Mouse (Mus musculus): ENCODE results near the gene Sbf1. TPM values are rescaled to one million over a fixed set of nuclear protein-coding genes. Genes with fewer than 3 reads are reported as not detected.

Gene Sbf1
- polyA plus RNA-seq, 1 experiment, result 229 TPM

DNA sequence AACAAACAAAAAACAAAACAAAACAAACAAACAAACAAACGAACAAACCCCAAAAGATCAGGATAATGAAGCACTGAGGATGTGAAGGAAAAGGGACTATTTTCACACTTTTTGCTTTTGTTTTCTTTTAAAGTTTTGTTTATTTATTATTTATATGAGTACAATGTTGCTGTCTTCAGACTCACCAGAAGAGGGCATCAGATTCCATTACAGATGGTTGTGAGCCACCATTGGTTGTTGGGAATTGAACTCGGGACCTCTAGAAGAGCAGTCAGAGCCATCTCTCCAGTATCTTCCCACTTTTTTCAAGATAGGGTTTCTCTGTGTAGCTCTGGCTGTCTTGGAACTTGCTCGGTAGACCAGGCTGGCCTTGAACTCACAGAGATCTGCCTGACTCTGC is 28.2 kb upstream of the Sbf1 start:
- no peak for TF ChIP-seq POLR2A (IDR thresholded peaks at IDR 0.05; ENCODE audit: borderline replicate concordance, extremely low read depth, insufficient read depth, insufficient read length, poor library complexity, severe bottlenecking)
- no peak for TF ChIP-seq CTCF (IDR thresholded peaks at IDR 0.05; ENCODE audit: borderline replicate concordance, extremely low read depth, insufficient read depth, insufficient read length)
- no peak for DNase-seq (ENCODE audit: low read depth)

DNA sequence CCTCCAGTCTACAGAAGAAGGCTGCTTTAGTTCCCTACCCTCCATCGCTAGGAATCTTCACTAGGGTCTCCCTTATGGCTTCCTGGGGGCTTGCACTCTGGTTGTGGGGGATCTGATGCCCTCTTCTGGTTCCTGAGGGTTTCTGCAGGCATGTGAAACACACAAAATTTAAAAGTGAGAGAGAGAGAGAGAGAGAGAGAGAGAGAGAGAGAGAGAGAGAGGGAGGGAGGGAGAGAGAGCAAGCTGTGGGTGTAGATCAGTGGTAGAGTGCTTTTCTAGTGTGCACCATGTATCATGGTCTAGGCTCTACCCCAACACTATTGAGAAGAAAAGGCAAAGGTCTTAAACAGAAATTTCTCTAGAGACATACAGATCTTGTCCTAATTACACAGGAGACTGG is 26.6 kb upstream of the Sbf1 start:
- DNase-seq (ENCODE audit: low read depth), result no peak
- no peak for TF ChIP-seq POLR2A (IDR thresholded peaks at IDR 0.05; ENCODE audit: borderline replicate concordance, extremely low read depth, insufficient read depth, insufficient read length, poor library complexity, severe bottlenecking)
- TF ChIP-seq CTCF (IDR thresholded peaks at IDR 0.05; ENCODE audit: borderline replicate concordance, extremely low read depth, insufficient read depth, insufficient read length), result peak; percentile 5; the same call in 1 of the 2 replicates

DNA sequence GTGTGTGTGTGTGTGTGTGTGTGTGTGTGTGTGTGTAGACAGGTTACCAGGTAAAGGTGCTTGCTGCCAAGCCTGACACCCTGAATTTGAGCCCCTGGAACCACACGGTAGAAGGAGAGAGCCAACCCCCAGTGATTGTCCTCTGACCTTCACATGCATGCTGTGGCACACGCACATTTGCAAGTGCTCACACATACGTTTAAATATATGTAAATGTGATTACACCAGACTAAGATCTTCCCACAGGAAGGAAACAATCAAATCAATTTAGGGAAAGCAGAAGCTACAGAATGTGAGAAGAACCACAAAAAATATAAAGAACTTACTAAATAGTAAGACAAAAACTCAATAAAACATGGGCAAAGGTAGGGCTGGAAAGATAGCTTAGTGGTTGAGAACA is 25.0 kb upstream of the Sbf1 start:
- TF ChIP-seq CTCF (IDR thresholded peaks at IDR 0.05; ENCODE audit: borderline replicate concordance, extremely low read depth, insufficient read depth, insufficient read length), result no peak
- no peak for TF ChIP-seq POLR2A (IDR thresholded peaks at IDR 0.05; ENCODE audit: borderline replicate concordance, extremely low read depth, insufficient read depth, insufficient read length, poor library complexity, severe bottlenecking)
- DNase-seq (ENCODE audit: low read depth), result no peak

DNA sequence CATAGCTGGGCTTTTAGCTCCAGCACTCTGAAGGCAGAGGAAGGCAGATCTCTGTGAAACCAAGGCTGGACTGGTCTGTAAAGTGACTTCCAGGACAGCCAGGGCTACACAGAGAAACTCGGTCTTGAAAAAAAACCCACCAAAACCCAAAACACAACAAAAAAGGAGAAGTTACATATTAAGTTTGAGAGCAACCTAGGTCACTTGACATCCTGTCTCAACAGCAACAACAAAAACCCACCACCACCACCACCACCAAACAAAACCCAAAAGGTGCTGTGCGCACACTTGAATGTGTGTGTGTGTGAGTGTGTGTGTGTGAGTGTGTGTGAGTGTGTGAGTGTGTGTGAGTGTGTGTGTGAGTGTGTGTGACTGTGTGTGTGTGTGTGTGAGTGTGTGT is 24.6 kb upstream of the Sbf1 start:
- TF ChIP-seq CTCF (IDR thresholded peaks at IDR 0.05; ENCODE audit: borderline replicate concordance, extremely low read depth, insufficient read depth, insufficient read length) (no peak), POLR2A (IDR thresholded peaks at IDR 0.05; ENCODE audit: borderline replicate concordance, extremely low read depth, insufficient read depth, insufficient read length, poor library complexity, severe bottlenecking) (no peak)
- no peak for DNase-seq (ENCODE audit: low read depth)

DNA sequence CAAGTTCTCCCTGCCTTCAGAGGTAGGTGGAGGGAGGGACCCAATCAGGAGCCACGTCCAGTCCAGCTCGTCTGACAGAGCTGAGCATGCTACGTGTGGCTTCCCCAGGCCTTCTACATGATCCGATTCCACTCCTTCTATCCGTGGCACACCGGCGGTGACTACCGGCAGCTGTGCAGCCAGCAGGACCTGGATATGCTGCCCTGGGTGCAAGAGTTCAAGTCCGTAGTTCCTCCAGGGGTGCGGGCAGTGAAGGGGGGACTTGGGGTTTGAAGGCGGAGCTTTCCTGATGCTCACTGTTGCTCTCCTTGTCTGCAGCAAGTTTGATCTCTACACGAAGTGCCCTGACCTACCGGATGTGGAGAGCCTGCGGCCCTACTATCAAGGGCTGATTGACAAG is 21.3 kb upstream of the Sbf1 start:
- TF ChIP-seq POLR2A (IDR thresholded peaks at IDR 0.05; ENCODE audit: borderline replicate concordance, extremely low read depth, insufficient read depth, insufficient read length, poor library complexity, severe bottlenecking), result no peak
- TF ChIP-seq CTCF (IDR thresholded peaks at IDR 0.05; ENCODE audit: borderline replicate concordance, extremely low read depth, insufficient read depth, insufficient read length), result no peak
- DNase-seq (ENCODE audit: low read depth), result no peak

DNA sequence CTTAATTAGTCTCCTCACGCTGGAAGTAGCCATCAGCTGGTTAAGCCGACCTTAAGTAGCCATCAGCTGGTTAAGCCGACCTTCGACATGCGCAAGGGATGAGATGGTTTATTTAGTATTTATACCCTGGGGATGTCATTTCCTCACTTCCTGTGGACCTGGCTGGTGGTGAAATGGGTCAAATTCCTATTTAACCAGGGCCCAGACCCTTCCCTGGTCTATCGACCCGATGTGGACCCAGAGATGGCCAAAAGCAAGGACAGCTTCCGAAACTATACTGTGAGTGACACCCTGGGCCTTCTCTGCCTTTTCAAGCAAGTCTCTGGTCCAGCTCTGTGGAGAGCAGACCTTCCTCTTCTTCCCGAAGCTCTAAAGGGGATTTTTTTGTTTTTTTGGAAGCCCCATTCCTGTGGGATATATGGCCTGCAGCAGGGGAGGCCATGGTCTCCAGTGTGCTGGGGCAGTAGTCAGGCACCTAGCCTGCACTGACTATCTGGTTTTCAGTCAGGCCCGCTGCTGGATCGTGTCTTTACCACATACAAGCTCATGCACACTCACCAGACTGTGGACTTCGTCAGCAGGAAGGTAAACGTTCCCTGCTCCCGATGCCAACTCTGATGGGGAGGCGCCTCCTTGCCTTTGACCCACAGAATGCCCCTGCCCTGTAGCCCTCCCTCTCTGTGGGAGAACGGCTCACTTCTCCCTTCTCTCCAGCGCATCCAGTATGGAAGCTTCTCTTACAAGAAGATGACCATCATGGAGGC is 19.8 kb upstream of the Sbf1 start:
- no peak for TF ChIP-seq CTCF (IDR thresholded peaks at IDR 0.05; ENCODE audit: borderline replicate concordance, extremely low read depth, insufficient read depth, insufficient read length)
- TF ChIP-seq POLR2A (IDR thresholded peaks at IDR 0.05; ENCODE audit: borderline replicate concordance, extremely low read depth, insufficient read depth, insufficient read length, poor library complexity, severe bottlenecking), result no peak
- no peak for DNase-seq (ENCODE audit: low read depth)

- no peak for TF ChIP-seq CTCF (IDR thresholded peaks at IDR 0.05; ENCODE audit: borderline replicate concordance, extremely low read depth, insufficient read depth, insufficient read length)
- no peak for TF ChIP-seq POLR2A (IDR thresholded peaks at IDR 0.05; ENCODE audit: borderline replicate concordance, extremely low read depth, insufficient read depth, insufficient read length, poor library complexity, severe bottlenecking)
- no peak for DNase-seq (ENCODE audit: low read depth)
Observed at GRCm38 (mm10) chr15:89334271-89334670, 19.2 kb upstream of the Sbf1 start, which contains the start of gene Miox. TSS of gene Miox (plus strand) at chr15:89334398.

DNA sequence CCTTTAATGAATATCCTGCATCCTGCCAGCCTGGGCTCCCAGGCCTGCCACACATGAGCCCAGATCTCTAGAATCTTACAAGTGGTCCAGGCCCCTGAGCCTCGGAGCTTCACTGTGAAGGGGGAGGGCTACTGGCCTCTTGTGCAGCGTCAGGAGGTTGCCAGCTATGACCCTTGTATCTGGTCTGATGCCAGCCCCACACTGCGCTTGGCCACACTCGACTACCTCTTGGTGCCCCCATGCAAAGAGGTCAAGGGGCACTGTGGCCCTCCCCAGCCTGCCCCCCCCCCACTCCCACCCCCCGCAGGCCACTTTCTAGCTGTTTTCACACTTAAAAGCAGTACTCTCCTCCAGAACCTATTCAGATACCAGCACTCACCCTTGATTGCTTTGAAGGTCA is 11.3 kb upstream of the Sbf1 start:
- DNase-seq (ENCODE audit: low read depth), result no peak
- TF ChIP-seq CTCF (IDR thresholded peaks at IDR 0.05; ENCODE audit: borderline replicate concordance, extremely low read depth, insufficient read depth, insufficient read length) (no peak), POLR2A (IDR thresholded peaks at IDR 0.05; ENCODE audit: borderline replicate concordance, extremely low read depth, insufficient read depth, insufficient read length, poor library complexity, severe bottlenecking) (no peak)

- no peak for TF ChIP-seq POLR2A (IDR thresholded peaks at IDR 0.05; ENCODE audit: borderline replicate concordance, extremely low read depth, insufficient read depth, insufficient read length, poor library complexity, severe bottlenecking)
- no peak for TF ChIP-seq CTCF (IDR thresholded peaks at IDR 0.05; ENCODE audit: borderline replicate concordance, extremely low read depth, insufficient read depth, insufficient read length)
- DNase-seq (ENCODE audit: low read depth), result no peak
Observed at GRCm38 (mm10) chr15:89323656-89324055, 8.5 kb upstream of the Sbf1 start.

GRCm38 (mm10) chr15:89322670-89323522 is 7.8 kb upstream of the Sbf1 start, which contains the start of gene Adm2:
TSS of gene Adm2 (plus strand) at chr15:89322720.
- DNase-seq (ENCODE audit: low read depth), result no peak
- no peak for TF ChIP-seq POLR2A (IDR thresholded peaks at IDR 0.05; ENCODE audit: borderline replicate concordance, extremely low read depth, insufficient read depth, insufficient read length, poor library complexity, severe bottlenecking)
- no peak for TF ChIP-seq CTCF (IDR thresholded peaks at IDR 0.05; ENCODE audit: borderline replicate concordance, extremely low read depth, insufficient read depth, insufficient read length)

DNA sequence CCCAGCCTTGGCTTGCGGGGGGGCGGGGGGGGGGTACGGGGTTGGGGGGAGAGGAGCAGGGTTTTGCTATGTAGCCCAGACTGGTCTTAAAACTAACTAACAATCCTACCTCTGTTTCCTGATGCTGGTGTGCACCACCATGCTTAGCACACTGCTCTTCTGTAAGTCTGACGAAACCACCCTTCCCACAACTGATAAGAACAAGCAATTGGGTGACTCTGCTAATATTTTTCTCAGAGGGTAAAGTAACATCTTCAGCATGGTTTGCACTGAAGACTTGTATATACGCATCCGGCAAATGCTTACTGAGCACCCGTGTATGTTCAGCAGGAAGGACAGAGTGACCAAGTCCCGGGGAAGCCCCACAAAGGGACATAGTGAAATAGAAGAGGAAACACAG is 6.2 kb upstream of the Sbf1 start:
- no peak for DNase-seq (ENCODE audit: low read depth)
- TF ChIP-seq CTCF (IDR thresholded peaks at IDR 0.05; ENCODE audit: borderline replicate concordance, extremely low read depth, insufficient read depth, insufficient read length), result no peak
- no peak for TF ChIP-seq POLR2A (IDR thresholded peaks at IDR 0.05; ENCODE audit: borderline replicate concordance, extremely low read depth, insufficient read depth, insufficient read length, poor library complexity, severe bottlenecking)

Data from brain, embryonic 14.5 days (tissue).